Mouse (Mus musculus): ENCODE measurements around the gene Tbca.

DNA sequence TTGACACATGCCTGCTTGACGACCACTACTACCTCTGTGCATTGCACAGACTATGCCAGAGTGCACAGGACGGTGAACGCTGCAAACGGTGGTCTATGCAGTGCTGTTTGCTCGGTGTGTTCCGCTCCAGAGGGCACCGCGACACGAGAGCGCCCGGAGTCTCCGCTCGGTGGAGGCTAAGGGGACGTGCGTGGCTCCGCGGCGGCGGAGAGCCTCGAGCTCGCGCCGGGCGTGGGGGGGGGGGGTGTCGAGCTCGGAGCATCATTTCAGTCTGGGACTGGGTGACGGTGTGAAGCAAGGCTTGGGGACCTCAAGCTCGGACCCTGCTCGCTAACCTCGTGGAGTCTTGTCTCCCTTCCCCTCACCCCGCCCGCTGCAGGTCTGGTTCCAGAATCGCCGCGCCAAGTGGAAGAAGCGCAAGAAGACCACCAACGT, 94.0 kb downstream of the Tbca start:
- TF ChIP-seq CTCF (IDR thresholded peaks at IDR 0.05; ENCODE audit: low read depth) (no peak), EP300 (IDR thresholded peaks at IDR 0.05; ENCODE audit: low read depth) (no peak)
